In genomic region chr13:76014511-76014910, GRCm38 (mm10) we compare ENCODE assay signal across 24 mouse cellular contexts. TPM values are rescaled to one million over a fixed set of nuclear protein-coding genes. Genes with fewer than 3 reads are reported as not detected.
A peak's percentile ranks its signal among the peaks of the same experiment; 100 is the strongest.
DNase-seq lines count a peak whose midpoint lies in the region; ATAC-seq lines count a peak whose summit lies in the region.
"Had no signal": no experiment of that assay in that cellular context is flagged by ENCODE, and none has a peak within 500 bp of the region (broad histone marks: within the 10 kb centered on the region; RNA-seq: fewer than 3 reads in every experiment).

No protein-coding gene starts in this region.

- DNase-seq in c-Kit-positive CD71-positive TER-119-positive erythroid progenitor cells, embryonic 14.5 days (ENCODE audit: low spot score), result peak; percentile 55
- no peak for DNase-seq in frontal cortex, postnatal 25 days (ENCODE audit: low spot score in 2 of 2)
- no peak for DNase-seq in cerebellum, adult 9-10 months
- DNase-seq: adrenal gland, adult 8-10 months; adrenal gland, postnatal 36 days; B cell, adult 2 months; cerebellum, adult 11-12 months; cerebellum, adult 9-11 months; cerebellum, postnatal 36 days; gastrocnemius, postnatal 14 days had no signal

- H3K27ac ChIP-seq in liver, embryonic 15.5 days (replicated peaks), result no peak overlapping the region
- no peak overlapping the region for H3K27ac ChIP-seq in forebrain, embryonic 16.5 days (ENCODE audit: low read length)
- H3K27ac ChIP-seq: embryonic facial prominence, embryonic 10.5 days; forebrain, embryonic 15.5 days; hindbrain, embryonic 10.5 days; hindbrain, embryonic 14.5 days; intestine, embryonic 15.5 days had no signal

- no peak overlapping the region for H3K9ac ChIP-seq in liver, embryonic 15.5 days
- H3K9ac ChIP-seq in forebrain, embryonic 16.5 days (replicated peaks; ENCODE audit: low read depth, low read length), result no peak overlapping the region
- H3K9ac ChIP-seq: forebrain, embryonic 15.5 days; heart, embryonic 12.5 days; hindbrain, embryonic 14.5 days; intestine, embryonic 15.5 days had no signal

- peak overlapping the region; percentile 48 for H3K4me2 ChIP-seq in liver, embryonic 15.5 days
- H3K4me2 ChIP-seq in forebrain, embryonic 16.5 days (ENCODE audit: low read length), result no peak overlapping the region
- H3K4me2 ChIP-seq: forebrain, embryonic 15.5 days; heart, embryonic 12.5 days; hindbrain, embryonic 14.5 days; intestine, embryonic 15.5 days had no signal

- H3K4me1 ChIP-seq in erythroblast, embryonic 14.5 days (ENCODE audit: control insufficient read depth), result peaks cover 52% of the 10 kb centered on the region
- peaks cover 38% of the 10 kb centered on the region for H3K4me1 ChIP-seq in liver, embryonic 15.5 days (replicated peaks)
- peaks cover 5% of the 10 kb centered on the region for H3K4me1 ChIP-seq in forebrain, embryonic 16.5 days (replicated peaks; ENCODE audit: control insufficient read depth, insufficient read depth, low read length)
- H3K4me1 ChIP-seq: intestine, embryonic 15.5 days had no signal

- H3K36me3 ChIP-seq in erythroblast, embryonic 14.5 days (ENCODE audit: control insufficient read depth), result peaks cover 40% of the 10 kb centered on the region
- peaks cover 7% of the 10 kb centered on the region for H3K36me3 ChIP-seq in liver, embryonic 15.5 days (replicated peaks)
- H3K36me3 ChIP-seq in forebrain, embryonic 16.5 days (ENCODE audit: control insufficient read depth, insufficient read depth), result no peaks in the 10 kb centered on the region
- H3K36me3 ChIP-seq: embryonic facial prominence, embryonic 10.5 days; forebrain, embryonic 15.5 days; heart, embryonic 12.5 days; hindbrain, embryonic 10.5 days; intestine, embryonic 15.5 days had no signal

- H3K27me3 ChIP-seq in erythroblast, embryonic 14.5 days (ENCODE audit: control insufficient read depth), result no peaks in the 10 kb centered on the region
- no peaks in the 10 kb centered on the region for H3K27me3 ChIP-seq in liver, embryonic 15.5 days
- no peaks in the 10 kb centered on the region for H3K27me3 ChIP-seq in forebrain, embryonic 16.5 days (replicated peaks; ENCODE audit: control insufficient read depth, insufficient read depth, low read length)
- H3K27me3 ChIP-seq: forebrain, embryonic 15.5 days; heart, embryonic 12.5 days; intestine, embryonic 15.5 days had no signal

- 12% methylated on average over 2 of the region's 2 CpGs for WGBS in liver, embryonic 15.5 days (ENCODE audit: insufficient replicate concordance)
- 84% methylated on average over 2 of the region's 2 CpGs for WGBS in forebrain, embryonic 16.5 days

- no peaks in the 10 kb centered on the region for H3K9me3 ChIP-seq in erythroblast, embryonic 14.5 days (ENCODE audit: control insufficient read depth, low read length)
- H3K9me3 ChIP-seq in liver, embryonic 15.5 days (replicated peaks), result no peaks in the 10 kb centered on the region
- H3K9me3 ChIP-seq in forebrain, embryonic 16.5 days (ENCODE audit: control insufficient read depth, low read length), result no peaks in the 10 kb centered on the region
- H3K9me3 ChIP-seq: embryonic facial prominence, embryonic 10.5 days; forebrain, embryonic 15.5 days; heart, embryonic 12.5 days; hindbrain, embryonic 10.5 days; intestine, embryonic 15.5 days had no signal

- H3K4me3 ChIP-seq in erythroblast, embryonic 14.5 days (replicated peaks), result peak overlapping the region; percentile 83
- peak overlapping the region; percentile 37 for H3K4me3 ChIP-seq in liver, embryonic 15.5 days (replicated peaks)
- H3K4me3 ChIP-seq in forebrain, embryonic 16.5 days (replicated peaks; ENCODE audit: low read length), result no peak overlapping the region
- H3K4me3 ChIP-seq: embryonic facial prominence, embryonic 10.5 days; forebrain, embryonic 15.5 days; heart, embryonic 12.5 days; hindbrain, embryonic 10.5 days; intestine, embryonic 15.5 days had no signal

- no peak for ATAC-seq in erythroblast, adult 5-6 weeks (replicated peaks; ENCODE audit: low FRiP score, poor library complexity, severe bottlenecking)
- ATAC-seq in liver, embryonic 15.5 days (ENCODE audit: insufficient read depth), result no peak
- no peak for ATAC-seq in forebrain, embryonic 16.5 days
- ATAC-seq: CD4-positive, CD25-positive, alpha-beta regulatory T cell, adult 4 months; forebrain, embryonic 15.5 days; intestine, embryonic 15.5 days had no signal

RNA-seq across cellular contexts. Expression of gene Rfesd, which starts 4.0 kb away (rescaled TPM):
- polyA plus RNA-seq in erythroblast, embryonic 14.5 days (2012), result 0.90 and 1.3 TPM in 2 replicates
- total RNA-seq in erythroblast, adult 5-6 weeks (2015; ENCODE audit: low replicate concordance), result 10.9 and 38.2 TPM in 2 replicates
- total RNA-seq in erythroblast, adult 5-6 weeks (2017; ENCODE audit: low replicate concordance), result 17.5 and 29.4 TPM in 2 replicates
- 128 and 144 TPM in 2 replicates for polyA plus RNA-seq in liver, embryonic 15.5 days (2015; fragmentation: Nextera tagmentation; extraction: Ambion mirVana)
- polyA plus RNA-seq in forebrain, embryonic 16.5 days (2015; fragmentation: Nextera tagmentation; extraction: Ambion mirVana), result 16.7 and 20.2 TPM in 2 replicates

RNA-seq across cellular contexts. Expression of gene Gpr150, which starts 42.3 kb away (rescaled TPM):
- 0.62 and 0.78 TPM in 2 replicates for polyA plus RNA-seq in erythroblast, embryonic 14.5 days (2012)
- total RNA-seq in erythroblast, adult 5-6 weeks (2015; ENCODE audit: low replicate concordance), result not detected in 2 replicates
- total RNA-seq in erythroblast, adult 5-6 weeks (2017; ENCODE audit: low replicate concordance), result 0.28 TPM in 1 of 2 replicates, not detected in the other
- 2.7 and 3.2 TPM in 2 replicates for polyA plus RNA-seq in liver, embryonic 15.5 days (2015; fragmentation: Nextera tagmentation; extraction: Ambion mirVana)
- 1.5 and 1.8 TPM in 2 replicates for polyA plus RNA-seq in forebrain, embryonic 16.5 days (2015; fragmentation: Nextera tagmentation; extraction: Ambion mirVana)
- total RNA-seq: adrenal gland, postnatal 36 days; gastrocnemius, adult 18-20 months; gastrocnemius, postnatal 14 days; heart, adult 8-10 months; heart, postnatal 25 days had no signal
- polyA plus RNA-seq: CD4-positive, CD25-positive, alpha-beta regulatory T cell, adult 4 months had no signal

RNA-seq across cellular contexts. Expression of gene Spata9, which starts 47.6 kb away (rescaled TPM):
- polyA plus RNA-seq in erythroblast, embryonic 14.5 days (2012), result not detected in 2 replicates
- total RNA-seq in erythroblast, adult 5-6 weeks (2015; ENCODE audit: low replicate concordance), result not detected in 2 replicates
- total RNA-seq in erythroblast, adult 5-6 weeks (2017; ENCODE audit: low replicate concordance), result not detected in 2 replicates
- 0.73 and 0.89 TPM in 2 replicates for polyA plus RNA-seq in liver, embryonic 15.5 days (2015; fragmentation: Nextera tagmentation; extraction: Ambion mirVana)
- polyA plus RNA-seq in forebrain, embryonic 16.5 days (2015; fragmentation: Nextera tagmentation; extraction: Ambion mirVana), result 1.8 and 2.6 TPM in 2 replicates
- total RNA-seq: adrenal gland, postnatal 36 days; gastrocnemius, adult 18-20 months; gastrocnemius, postnatal 14 days; heart, adult 8-10 months; heart, postnatal 25 days had no signal
- polyA plus RNA-seq: CD4-positive, CD25-positive, alpha-beta regulatory T cell, adult 4 months had no signal
